Mouse (Mus musculus) hindbrain, postnatal 0 days (tissue): ENCODE data around the gene Ss18l1. TPM values are rescaled to one million over a fixed set of nuclear protein-coding genes. Genes with fewer than 3 reads are reported as not detected.

Source experiments
- ATAC-seq: fragments of 200-750 bp; cut with Nextera tagmentation; 2 replicates; pipeline ENCODE4 v1.8.0; 2017; ENCODE audit warnings: mild to moderate bottlenecking, moderate TSS enrichment, moderate library complexity
- DNase-seq: peaks from one replicate; pipeline ENCODE4 v3.0.0-alpha.2; 2015; ENCODE audit warnings: low spot score
- H3K27ac ChIP-seq: fragments of 300-500 bp; sonication (generic); 2 replicates; pipeline ENCODE4 v1.5.1; 2014; ENCODE audit warnings: mild to moderate bottlenecking
- H3K27me3 ChIP-seq: fragments of 300-500 bp; sonication (generic); 2 replicates; pipeline ENCODE4 v1.6.1; 2014; ENCODE audit warnings: low read length, mixed read lengths; ENCODE audit not compliant: insufficient read depth
- H3K36me3 ChIP-seq: fragments of 300-500 bp; sonication (generic); 2 replicates; pipeline ENCODE4 v1.6.1; 2014; ENCODE audit warnings: low read length, mixed read lengths; ENCODE audit not compliant: insufficient read depth
- H3K4me1 ChIP-seq: fragments of 300-500 bp; sonication (generic); 2 replicates; pipeline ENCODE4 v1.6.1; 2014; ENCODE audit warnings: antibody characterized with exemption, low read length, mixed read lengths; ENCODE audit not compliant: insufficient read depth
- H3K4me2 ChIP-seq: fragments of 300-500 bp; sonication (generic); 2 replicates; pipeline ENCODE4 v1.6.1; 2014; ENCODE audit warnings: low read depth, mild to moderate bottlenecking, low read length, moderate library complexity, mixed read lengths
- H3K4me3 ChIP-seq: fragments of 300-500 bp; sonication (generic); 2 replicates; pipeline ENCODE4 v1.5.1; 2014; ENCODE audit warnings: low read length
- H3K9ac ChIP-seq: fragments of 300-500 bp; sonication (generic); replicated peaks from 2 replicates; pipeline ENCODE4 v1.6.1; 2014; ENCODE audit warnings: mild to moderate bottlenecking, low read length, moderate library complexity, mixed read lengths
- H3K9me3 ChIP-seq: fragments of 300-500 bp; sonication (generic); 2 replicates; pipeline ENCODE4 v1.6.1; 2016; ENCODE audit warnings: low read length, mixed read lengths
- CTCF ChIP-seq: IDR thresholded peaks from 2 replicates; pipeline ENCODE4 v1.5.1; 2016; ENCODE audit warnings: antibody characterized with exemption, control low read depth, low read depth
- WGBS: fragments of 180-500 bp; shearing (Covaris S2); extraction: QIAGEN DNeasy Blood & Tissue Kit; methylation state at CpG from one replicate; pipeline ENCODE4 v1.1.7; 2014; 5-methylcytosine and 5-hydroxymethylcytosine counted together
- polyA plus RNA-seq: library from polyadenylated mRNA; unstranded; fragments of >200 nt; fragmentation: Nextera tagmentation; extraction: Ambion mirVana; gene quantifications from 2 replicates; pipeline ENCODE4 v1.2.1, GENCODE M21; 2015
- total RNA-seq: library from RNA; depleted of rRNA; stranded (reverse); fragments of >200 nt; gene quantifications from 2 replicates; pipeline ENCODE4 v1.2.3, GENCODE M21; 2014; rRNA removed

Gene Ss18l1
- total and polyA plus RNA-seq, 2 experiments from 2014 or later = 37.2 to 80.7 TPM

DNA sequence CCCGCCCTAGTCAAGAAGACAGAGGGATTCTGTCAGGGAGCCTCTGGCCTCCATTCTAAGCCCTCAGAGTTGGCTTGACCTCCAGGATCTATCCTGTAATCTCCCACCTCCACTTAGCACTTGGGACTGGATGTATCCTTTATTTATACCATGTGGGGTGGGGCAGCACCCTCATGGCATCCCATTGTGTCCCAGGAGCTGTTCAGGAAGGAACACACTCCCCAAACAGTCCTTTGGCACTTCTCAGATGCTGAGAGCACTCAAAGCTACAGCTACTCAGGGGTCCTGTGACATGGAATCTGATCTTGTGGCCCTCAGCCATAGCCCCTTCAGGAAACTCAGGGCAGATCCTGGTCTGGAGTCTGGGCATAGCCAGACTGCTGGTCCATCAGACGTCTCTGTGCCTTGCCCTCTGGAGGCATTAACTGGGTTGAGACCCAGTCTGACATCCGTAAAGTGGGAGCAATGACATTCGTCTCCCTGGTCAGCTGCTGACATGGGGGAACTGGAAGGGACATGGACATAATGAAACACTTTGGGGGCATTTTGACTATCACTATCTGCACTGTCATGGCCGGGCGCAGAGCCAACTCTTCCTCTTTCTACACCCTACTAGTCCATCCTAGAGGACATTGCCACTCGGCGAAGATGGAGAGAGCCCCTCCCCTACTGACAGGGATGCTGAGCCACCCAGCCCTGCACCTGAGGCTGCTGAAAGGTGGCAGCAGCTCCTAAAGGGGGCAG lies 74.6 kb downstream of the Ss18l1 start:
- DNase-seq = no peak
- H3K4me1 ChIP-seq = peaks cover 37% of the 10 kb centered on the region
- H3K4me2 ChIP-seq = no peak overlapping the region

DNA sequence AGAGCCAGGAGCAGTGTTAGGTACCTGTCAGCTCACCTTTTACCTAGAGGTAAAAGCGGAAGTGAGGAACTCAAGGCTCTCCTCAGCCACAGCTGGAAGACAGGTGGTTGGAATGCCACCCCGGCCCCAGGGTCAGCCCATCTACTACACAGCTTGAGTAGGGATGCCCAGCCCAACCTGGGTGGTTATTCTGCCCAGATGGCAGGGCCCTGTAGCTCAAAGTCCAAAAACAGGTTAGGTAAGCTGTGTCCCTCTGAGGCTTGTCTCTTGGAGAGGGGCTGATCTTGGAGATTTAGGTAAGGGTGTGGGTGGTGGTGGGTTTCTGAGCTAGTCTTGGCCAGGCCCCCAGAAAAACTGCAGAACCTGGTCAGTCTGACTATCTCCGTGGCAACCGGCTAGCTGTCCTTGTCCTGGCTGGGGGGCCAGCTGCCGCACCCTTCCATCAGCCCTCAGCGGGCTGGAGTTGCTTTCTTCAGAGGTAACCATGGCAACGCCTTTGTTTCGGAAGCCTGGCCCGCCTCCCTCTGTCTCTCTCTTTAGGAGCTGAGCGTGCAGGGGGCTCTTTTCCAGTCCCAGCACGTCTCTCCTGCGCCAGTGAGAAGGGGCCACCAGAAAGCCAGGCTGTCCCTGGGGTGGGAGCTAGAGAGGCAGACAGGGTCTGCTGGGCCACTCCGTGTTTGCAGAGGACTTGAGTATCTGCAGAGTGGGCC lies 75.3 kb downstream of the Ss18l1 start:
- Histone ChIP-seq H3K27me3 (no peaks in the 10 kb centered on the region), H3K9me3 (no peaks in the 10 kb centered on the region), H3K36me3 (no peaks in the 10 kb centered on the region), H3K27ac (peak overlapping the region; percentile 77; the same call in 1 of the 2 replicates), H3K4me3 (no peak overlapping the region), H3K9ac (no peak overlapping the region), H3K4me2 (peak overlapping the region; percentile 70), H3K4me1 (peaks cover 37% of the 10 kb centered on the region)
- ATAC-seq (peak; percentile 19; the same call in 1 of the 2 replicates), DNase-seq (peak; percentile 86)
- no peak for TF ChIP-seq CTCF
- WGBS = 8% methylated on average over 13 of the region's 13 CpGs

More for the DNA sequence above, 74.6 kb downstream of the Ss18l1 start:
- H3K4me3 ChIP-seq = no peak overlapping the region
- H3K27ac ChIP-seq = no peak overlapping the region
- no peak for ATAC-seq
- 60% methylated on average over 8 of the region's 8 CpGs for WGBS
- no peak for TF ChIP-seq CTCF
- H3K27me3 ChIP-seq = no peaks in the 10 kb centered on the region
- H3K9me3 ChIP-seq = no peaks in the 10 kb centered on the region
- no peak overlapping the region for H3K9ac ChIP-seq
- H3K36me3 ChIP-seq = no peaks in the 10 kb centered on the region

GRCm38 (mm10) chr2:180118661-180119438 lies 76.5 kb downstream of the Ss18l1 start, which contains the start of gene Osbpl2:
Gene Osbpl2, plus strand, starts transcription at chr2:180119306.
- Histone ChIP-seq H3K4me2 (peak within 1 kb of the TSS; percentile 79), H3K4me3 (peak within 1 kb of the TSS; percentile 81), H3K36me3 (peaks cover 4% of the 10 kb centered on the region; the same call in 1 of the 2 replicates), H3K9me3 (no peaks in the 10 kb centered on the region), H3K27me3 (no peaks in the 10 kb centered on the region), H3K4me1 (peaks cover 37% of the 10 kb centered on the region), H3K9ac (peak within 1 kb of the TSS; percentile 79), H3K27ac (peak within 1 kb of the TSS; percentile 84)
- no peak for TF ChIP-seq CTCF
- peak; percentile 98 for ATAC-seq
- DNase-seq = peak; percentile 99
- under 1% methylated on average over 46 of the region's 55 CpGs for WGBS

Other genes starting within 250 kb of the Ss18l1 start
- gene Taf4, start 65.9 kb upstream of the Ss18l1 start, total RNA-seq = 12.1 and 13.6 TPM in 2 replicates
- gene Taf4, start 65.9 kb upstream of the Ss18l1 start, polyA plus RNA-seq = 2.5 and 3.0 TPM in 2 replicates
- 88.2 and 102 TPM in 2 replicates for gene Lsm14b, start 17.5 kb upstream of the Ss18l1 start, total RNA-seq
- gene Lsm14b, start 17.5 kb upstream of the Ss18l1 start, polyA plus RNA-seq = 21.0 and 21.3 TPM in 2 replicates
- 196 and 230 TPM in 2 replicates for gene Psma7, start 76 bp upstream of the Ss18l1 start, total RNA-seq
- 585 TPM in 2 replicates for gene Psma7, start 76 bp upstream of the Ss18l1 start, polyA plus RNA-seq
- 17.2 and 17.3 TPM in 2 replicates for gene Mtg2, start 28.1 kb downstream of the Ss18l1 start, total RNA-seq
- gene Mtg2, start 28.1 kb downstream of the Ss18l1 start, polyA plus RNA-seq = 23.3 and 23.9 TPM in 2 replicates
- gene Hrh3, start 62.0 kb downstream of the Ss18l1 start, total RNA-seq = 5.9 and 11.4 TPM in 2 replicates
- gene Hrh3, start 62.0 kb downstream of the Ss18l1 start, polyA plus RNA-seq = 3.4 and 3.6 TPM in 2 replicates
- gene Osbpl2, start 76.8 kb downstream of the Ss18l1 start, total RNA-seq = 39.2 and 44.0 TPM in 2 replicates
- gene Osbpl2, start 76.8 kb downstream of the Ss18l1 start, polyA plus RNA-seq = 56.0 and 57.9 TPM in 2 replicates
- gene Adrm1, start 129.0 kb downstream of the Ss18l1 start, total RNA-seq = 107 and 119 TPM in 2 replicates
- 207 and 210 TPM in 2 replicates for gene Adrm1, start 129.0 kb downstream of the Ss18l1 start, polyA plus RNA-seq
- gene Lama5, start 183.3 kb downstream of the Ss18l1 start, total RNA-seq = 10.3 and 16.5 TPM in 2 replicates
- gene Lama5, start 183.3 kb downstream of the Ss18l1 start, polyA plus RNA-seq = 2.7 and 3.5 TPM in 2 replicates
- gene Rps21, start 214.9 kb downstream of the Ss18l1 start, total RNA-seq = 752 and 857 TPM in 2 replicates
- gene Rps21, start 214.9 kb downstream of the Ss18l1 start, polyA plus RNA-seq = 445 and 465 TPM in 2 replicates
- gene Cables2, start 231.0 kb downstream of the Ss18l1 start, total RNA-seq = 56.8 and 60.5 TPM in 2 replicates
- gene Cables2, start 231.0 kb downstream of the Ss18l1 start, polyA plus RNA-seq = 25.1 and 26.4 TPM in 2 replicates
- gene Rbbp8nl, start 247.4 kb downstream of the Ss18l1 start, total RNA-seq = not detected in 2 replicates
- gene Rbbp8nl, start 247.4 kb downstream of the Ss18l1 start, polyA plus RNA-seq = not detected in 2 replicates